Mouse (Mus musculus) adrenal gland, adult 18-20 months (tissue): ENCODE results near the gene Ten1. TPM values are rescaled to one million over a fixed set of nuclear protein-coding genes. Genes with fewer than 3 reads are reported as not detected.

Experiments used
- DNase-seq, 2 experiments: peaks; one replicate each; pipeline ENCODE4 v3.0.0; 2021 to 2022; ENCODE audit warnings: low spot score in 2 of 2
- total RNA-seq, 2 experiments: library from RNA; stranded (reverse); gene quantifications; 1 replicate in 1 of 2; 2 replicates in 1 of 2; pipeline ENCODE4 v1.2.3; 2021

Ten1 gene
- total RNA-seq, 2 experiments from 2014 or later: 17.3 to 20.7 TPM

DNA sequence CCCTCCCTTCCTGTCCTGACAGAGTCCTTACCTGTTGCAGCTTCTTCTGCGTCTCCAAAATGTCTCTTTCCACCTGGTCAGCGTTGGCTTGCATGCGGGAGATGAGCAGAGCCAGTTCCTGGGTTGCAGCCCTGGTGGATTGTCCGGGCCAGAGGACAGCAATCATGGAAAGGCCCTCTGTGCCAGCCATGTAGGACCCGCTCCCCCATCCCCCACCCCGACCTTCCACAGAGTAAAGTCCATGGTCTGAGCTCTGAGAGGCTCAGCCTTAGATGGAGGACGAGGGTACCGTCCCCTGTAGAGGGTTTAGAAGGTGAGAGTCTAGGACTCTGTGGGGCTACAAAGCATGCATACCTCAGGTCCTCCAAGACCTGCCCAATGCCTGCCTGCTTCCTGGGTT lies 36.2 kb downstream of the Ten1 start:
- no peak for DNase-seq

GRCm38 (mm10) chr11:116237742-116238395 lies 39.2 kb downstream of the Ten1 start, which contains the start of gene Evpl:
Evpl (minus strand) TSS chr11:116238077.
- DNase-seq: no peak

DNA sequence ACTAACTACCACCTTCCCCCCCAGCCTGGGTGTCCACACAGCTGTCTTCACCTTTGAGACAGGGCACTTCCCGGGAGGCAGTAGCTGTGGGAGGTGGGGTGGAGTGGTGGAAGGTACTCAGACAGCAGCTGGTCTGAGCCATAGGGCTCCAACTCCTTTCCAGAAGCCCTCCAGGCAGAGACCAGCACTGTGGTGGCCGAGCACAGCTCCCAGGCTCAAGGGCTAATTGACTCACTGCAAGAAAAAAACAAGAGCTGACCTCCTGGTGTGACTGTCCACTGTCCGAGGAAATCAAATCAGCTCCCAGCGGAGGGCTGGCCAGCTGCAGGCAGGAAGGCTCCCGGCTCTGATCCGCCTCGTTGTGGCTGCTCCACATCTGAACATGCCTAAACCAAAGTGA lies 41.1 kb downstream of the Ten1 start:
- DNase-seq: no peak

- DNase-seq: no peak
These were observed 43.1 kb downstream of the Ten1 start for GRCm38 (mm10) chr11:116241744-116242235.

DNA sequence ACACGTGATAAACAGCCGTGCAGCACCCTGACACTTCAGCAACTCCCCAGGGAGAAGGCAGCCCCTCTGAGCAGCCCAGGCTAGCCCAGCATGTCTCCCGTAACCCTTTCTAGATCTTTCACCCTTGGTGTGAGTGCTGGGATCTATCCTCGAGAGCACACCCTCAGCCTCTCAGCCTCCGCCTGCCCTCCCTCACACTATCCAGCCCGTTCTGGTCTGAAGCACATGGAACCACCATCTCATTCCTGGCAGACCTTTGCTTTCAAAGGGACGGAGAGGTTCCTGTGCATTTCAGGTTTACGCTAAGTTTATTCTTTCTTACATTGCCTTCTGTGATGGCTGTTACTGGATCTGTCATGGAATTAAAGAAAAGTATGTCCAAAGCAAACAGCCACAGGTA lies 45.9 kb downstream of the Ten1 start:
- DNase-seq: no peak

DNA sequence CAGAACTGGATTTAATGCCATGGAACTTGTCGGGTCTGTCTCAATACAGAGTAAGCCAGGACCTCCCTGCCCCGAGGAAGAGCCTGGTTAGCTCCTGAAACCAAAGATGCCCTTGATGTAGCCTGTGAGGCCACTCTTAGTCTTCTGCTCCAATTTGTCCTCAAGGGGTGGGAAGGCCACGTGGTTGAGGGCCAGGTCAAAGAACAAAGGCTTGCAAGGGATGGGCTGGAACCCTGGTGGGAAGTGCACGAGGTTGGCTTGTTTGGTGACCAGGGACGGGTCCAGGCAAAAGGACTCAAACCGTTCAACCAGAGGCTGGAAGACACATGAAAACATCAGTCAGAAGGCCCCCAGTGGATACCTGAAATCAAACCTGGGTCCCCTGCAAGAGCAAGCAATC lies 47.0 kb downstream of the Ten1 start:
- no peak for DNase-seq

- no peak for DNase-seq
These were observed 49.0 kb downstream of the Ten1 start for GRCm38 (mm10) chr11:116247502-116248222.

DNA sequence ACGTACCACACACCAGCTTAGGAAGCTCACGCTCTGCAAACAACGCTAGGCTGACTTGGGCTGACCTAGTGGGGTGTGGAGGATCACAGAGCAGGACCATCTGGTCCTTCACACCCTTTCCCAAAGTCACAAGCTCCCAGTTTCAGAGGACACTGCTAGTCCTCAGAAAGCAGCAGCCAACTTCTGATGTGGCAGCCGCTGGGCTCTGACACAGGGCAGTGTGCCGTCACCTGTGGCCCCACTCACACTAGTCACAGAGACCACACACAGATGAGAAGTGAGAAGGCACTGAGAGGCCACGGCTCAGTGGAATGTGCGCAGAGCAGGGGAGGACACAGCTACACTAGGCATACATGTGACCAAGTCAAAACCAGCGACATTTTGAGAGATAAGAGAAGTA lies 52.2 kb downstream of the Ten1 start:
- DNase-seq: no peak

- DNase-seq: no peak
These were observed 54.5 kb downstream of the Ten1 start for GRCm38 (mm10) chr11:116253076-116253600.

DNA sequence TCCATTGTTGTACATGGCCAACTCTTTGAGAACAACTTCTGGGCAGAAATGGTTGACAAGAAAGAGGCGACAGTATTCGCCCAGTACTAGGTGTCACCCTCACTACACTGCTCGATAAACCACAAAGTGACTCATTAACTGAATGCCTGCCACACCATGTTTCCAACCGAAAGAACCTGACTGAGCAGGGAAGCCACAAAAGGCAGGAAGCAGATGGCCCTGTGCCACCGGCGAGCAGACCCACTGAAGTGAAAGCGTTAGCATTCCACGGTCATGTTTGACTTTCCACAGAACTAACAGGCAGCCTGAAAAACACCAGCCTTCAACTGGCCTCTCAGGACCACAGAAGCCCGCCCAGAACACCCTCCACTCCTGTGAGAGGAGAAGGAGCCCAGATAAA lies 56.0 kb downstream of the Ten1 start:
- no peak for DNase-seq

DNA sequence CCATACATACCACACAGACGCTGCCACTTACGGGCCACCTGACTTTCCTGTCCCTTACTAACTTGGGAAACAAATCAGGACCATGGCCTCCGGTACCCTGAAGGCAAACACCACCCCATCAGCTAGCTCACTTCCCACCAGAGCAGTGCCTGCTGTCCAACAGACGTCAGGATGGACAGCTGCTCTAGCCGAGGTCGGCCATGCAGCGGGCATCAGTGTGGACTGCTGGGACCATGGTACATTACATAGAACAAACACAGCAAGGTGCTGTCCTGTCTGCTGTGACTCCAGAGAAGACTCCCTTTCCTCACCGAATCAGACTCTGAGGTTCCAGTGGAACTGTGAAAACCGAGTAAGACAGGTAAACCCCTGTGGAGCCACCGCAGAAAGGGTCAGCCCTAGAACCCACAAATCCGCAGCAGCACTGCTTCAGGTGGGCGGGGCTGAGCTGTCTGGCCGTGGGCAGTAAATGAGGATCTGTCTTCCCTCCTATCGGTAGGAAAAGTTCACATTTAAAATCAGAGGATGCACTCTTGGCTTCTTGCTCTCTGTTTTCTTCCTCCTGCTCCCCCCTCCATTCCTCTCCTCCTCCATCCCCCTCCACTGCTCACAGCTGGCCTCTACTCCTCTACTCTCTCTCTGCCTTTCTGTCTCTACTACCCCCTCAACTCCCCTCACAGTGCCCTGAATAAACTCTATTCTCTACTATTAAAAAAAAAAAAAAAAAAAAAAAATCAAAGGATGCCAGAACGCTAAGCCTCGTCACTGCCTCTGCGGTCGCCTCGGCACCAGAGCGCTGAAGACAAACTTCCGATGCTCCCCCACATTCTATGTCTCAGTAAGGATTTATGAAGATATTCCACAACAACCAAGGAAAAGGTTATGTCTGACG lies 56.7 kb downstream of the Ten1 start:
- no peak for DNase-seq

DNA sequence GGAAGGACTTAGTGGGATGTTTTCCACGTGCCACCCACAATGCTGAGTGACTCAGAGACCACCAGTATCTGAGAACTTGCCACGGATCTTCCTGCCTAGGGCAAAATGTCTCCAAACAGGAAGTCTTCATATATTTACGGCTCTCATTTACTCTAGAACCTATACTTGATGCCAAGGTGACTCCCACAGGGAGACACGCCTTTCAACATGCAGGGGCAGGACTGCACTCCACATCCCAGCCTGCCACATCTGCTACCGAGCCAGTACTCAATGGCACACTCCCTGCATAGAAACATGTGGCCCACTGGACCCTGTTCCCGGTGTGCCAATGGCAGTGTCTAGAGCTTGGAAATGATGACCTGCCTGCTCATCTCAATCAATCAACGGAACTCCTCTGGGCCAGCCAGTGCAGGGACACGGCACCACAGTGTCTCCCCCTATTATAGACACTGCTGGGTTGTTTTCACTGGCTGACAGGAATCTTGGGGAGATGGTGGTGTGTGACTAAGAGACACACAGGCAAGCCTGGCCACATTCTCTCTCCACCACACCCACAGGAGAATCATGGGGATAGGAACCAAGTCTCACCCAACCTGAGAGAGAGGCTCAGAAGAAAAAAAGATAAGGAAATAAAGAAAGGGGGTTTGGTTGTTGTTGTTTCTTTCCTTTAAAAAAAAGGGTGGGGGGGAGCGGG lies 57.5 kb downstream of the Ten1 start:
- no peak for DNase-seq

DNA sequence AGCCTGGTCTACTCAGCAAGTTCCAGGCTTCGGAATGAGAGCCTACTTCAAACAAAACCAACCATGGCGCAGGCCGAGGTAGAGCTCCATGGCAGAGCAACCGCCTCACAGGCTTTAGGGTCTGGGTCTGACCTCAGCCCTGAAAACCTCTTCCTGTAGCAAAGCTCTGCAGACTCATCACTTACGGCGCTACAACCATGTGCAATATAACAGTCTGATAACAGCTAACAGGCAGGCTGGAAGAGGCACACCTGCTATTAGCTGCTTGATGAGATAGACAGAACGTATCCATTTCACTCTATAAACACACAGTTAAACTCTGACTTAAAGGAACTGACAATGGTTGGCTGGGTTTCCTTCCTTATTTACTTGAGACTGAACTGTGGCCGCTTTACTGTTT lies 60.8 kb downstream of the Ten1 start:
- no peak for DNase-seq

DNA sequence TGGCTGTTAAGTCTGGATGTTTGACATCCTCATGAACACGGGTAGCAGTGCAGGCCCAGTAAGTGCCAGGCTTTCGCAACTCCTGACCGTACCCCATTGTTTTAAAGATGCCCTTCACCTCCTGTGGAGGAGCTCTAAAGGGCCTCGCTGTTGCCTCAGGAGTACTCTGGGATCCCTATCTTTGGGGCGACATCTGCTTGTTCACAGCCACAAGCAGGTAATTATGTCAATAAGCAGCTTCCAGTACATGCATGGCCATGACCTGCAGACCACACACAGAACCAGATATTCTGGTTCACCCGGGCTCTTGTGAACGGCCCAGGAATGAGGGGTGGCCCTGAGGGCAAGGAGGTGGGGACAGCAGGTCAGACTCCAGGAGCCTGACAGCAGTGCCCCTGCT lies 61.6 kb downstream of the Ten1 start:
- no peak for DNase-seq

Other genes starting within 250 kb of the Ten1 start
- gene Itgb4, start 224.1 kb upstream of the Ten1 start, total RNA-seq: 1 to 10 TPM; 3.1 to 3.7 TPM
- gene Galk1, start 186.1 kb upstream of the Ten1 start, total RNA-seq: 10 to 100 TPM; 26.8 to 33.1 TPM
- gene H3f3b, start 170.9 kb upstream of the Ten1 start, total RNA-seq: 100 to 1,000 TPM; 248 to 269 TPM
- gene Unk, start 168.5 kb upstream of the Ten1 start, total RNA-seq: 10 to 100 TPM; 16.2 to 19.2 TPM
- 1 to 10 TPM; 1.0 to 1.3 TPM for gene Unc13d, start 120.9 kb upstream of the Ten1 start, total RNA-seq
- gene Wbp2, start 111.9 kb upstream of the Ten1 start, total RNA-seq: 100 to 1,000 TPM; 163 to 187 TPM
- gene Trim47, start 71.6 kb upstream of the Ten1 start, total RNA-seq: 10 to 100 TPM; 14.6 to 23.5 TPM
- gene Trim65, start 67.7 kb upstream of the Ten1 start, total RNA-seq: 10 to 100 TPM; 12.9 to 13.1 TPM
- 100 to 1,000 TPM; 106 to 115 TPM for gene Mrpl38, start 60.0 kb upstream of the Ten1 start, total RNA-seq
- gene Fbf1, start 30.7 kb upstream of the Ten1 start, total RNA-seq: 10 to 100 TPM; 30.9 to 42.1 TPM
- 100 to 1,000 TPM; 208 to 244 TPM for gene Acox1, start 190 bp downstream of the Ten1 start, total RNA-seq
- 1 to 10 TPM in 1 of 2 experiments, under 1 TPM in 1; 0.56 to 1.0 TPM for gene Evpl, start 39.2 kb downstream of the Ten1 start, total RNA-seq
- gene Srp68, start 75.4 kb downstream of the Ten1 start, total RNA-seq: 10 to 100 TPM; 72.8 to 75.2 TPM
- gene Galr2, start 82.1 kb downstream of the Ten1 start, total RNA-seq: under 1 TPM; 0.20 to 0.29 TPM
- 10 to 100 TPM; 53.4 to 54.2 TPM for gene Exoc7, start 108.4 kb downstream of the Ten1 start, total RNA-seq
- under 1 TPM; 0.10 to 0.13 TPM for gene Foxj1, start 136.5 kb downstream of the Ten1 start, total RNA-seq
- 1 to 10 TPM; 3.7 to 6.8 TPM for gene Rnf157, start 214.2 kb downstream of the Ten1 start, total RNA-seq
- gene Ubald2, start 235.2 kb downstream of the Ten1 start, total RNA-seq: 10 to 100 TPM; 19.1 to 22.5 TPM